Mouse (Mus musculus) heart, adult 2 months (tissue): ENCODE measurements at regions not wholly inside any gene's neighbourhood (a gene's known extent, or its start where the extent isn't known, plus 50 kb on each side); places are given as distances from the start of the nearest gene placed in this dataset.

Experiments
- CTCF ChIP-seq: fragments of 200-600 bp; IDR thresholded peaks from 2 replicates; pipeline ENCODE4 v1.8.1; 2022; ENCODE audit warnings: antibody characterized with exemption, mild to moderate bottlenecking, moderate library complexity
- POLR2A ChIP-seq: fragments of 200-500 bp; IDR thresholded peaks from 2 replicates; pipeline ENCODE4 v1.6.1; 2011; ENCODE audit warnings: mild to moderate bottlenecking, low read depth, low read length, control low read depth; ENCODE audit not compliant: insufficient read depth

- TF ChIP-seq POLR2A (0 out of 2 replicates have a peak, but pooled peaks have one; percentile 13), CTCF (no peak)
Observed at GRCm38 (mm10) chr7:37361802-37362441, 411.5 kb downstream of the Zfp536 start.
